Mouse (Mus musculus) cortical plate, adult 2 months (tissue): ENCODE results near the gene Dgkh.

Experiments used
- CTCF ChIP-seq: fragments of 200-500 bp; IDR thresholded peaks from 2 replicates; pipeline ENCODE4 v1.5.1; 2011; ENCODE audit warnings: mild to moderate bottlenecking, control low read depth, low read length; ENCODE audit not compliant: insufficient read depth; ENCODE audit errors: extremely low read depth
- POLR2A ChIP-seq: fragments of 200-500 bp; IDR thresholded peaks from 2 replicates; pipeline ENCODE4 v1.6.1; 2011; ENCODE audit warnings: mild to moderate bottlenecking, low read length, control low read depth; ENCODE audit not compliant: insufficient read depth; ENCODE audit errors: extremely low read depth

DNA sequence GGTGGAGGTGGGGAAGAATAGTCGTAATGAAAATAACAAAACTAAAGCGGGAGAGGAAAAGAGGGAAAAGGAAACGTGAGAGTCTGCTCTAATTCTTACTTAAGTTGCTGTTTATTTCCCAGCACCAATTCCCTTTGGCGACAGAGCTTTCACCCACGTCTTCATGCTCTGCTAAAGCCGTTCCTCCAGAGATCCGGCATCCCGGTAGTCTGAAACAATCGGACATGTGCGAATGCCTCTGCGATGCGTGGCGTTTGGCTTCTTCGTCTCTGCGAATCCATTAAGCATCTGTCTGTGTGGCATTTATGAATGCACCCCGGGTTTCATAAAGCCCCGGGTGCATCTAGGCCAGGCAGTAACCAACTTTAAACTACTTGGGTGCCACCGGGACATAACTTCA is 44.6 kb upstream of the Dgkh start:
- TF ChIP-seq POLR2A (no peak), CTCF (no peak)
